Mouse (Mus musculus) kidney, embryonic 15.5 days (tissue): ENCODE results near the gene Nsfl1c. TPM values are rescaled to one million over a fixed set of nuclear protein-coding genes. Genes with fewer than 3 reads are reported as not detected.

Experiments used
- ATAC-seq: fragments of 200-750 bp; cut with Nextera tagmentation; replicated peaks from 2 replicates; pipeline ENCODE4 v1.8.0; 2017; ENCODE audit warnings: moderate TSS enrichment; ENCODE audit not compliant: low FRiP score
- H3K27ac ChIP-seq: fragments of 300-500 bp; sonication (generic); 2 replicates; pipeline ENCODE4 v1.5.1; 2015; ENCODE audit warnings: mild to moderate bottlenecking, inconsistent platforms
- H3K27me3 ChIP-seq: fragments of 300-500 bp; sonication (generic); 2 replicates; pipeline ENCODE4 v1.6.1; 2015; ENCODE audit warnings: inconsistent platforms
- H3K36me3 ChIP-seq: fragments of 300-500 bp; sonication (generic); 2 replicates; pipeline ENCODE4 v1.6.1; 2015; ENCODE audit warnings: inconsistent platforms
- H3K4me1 ChIP-seq: fragments of 300-500 bp; sonication (generic); 2 replicates; pipeline ENCODE4 v1.6.1; 2015; ENCODE audit warnings: inconsistent platforms
- H3K4me2 ChIP-seq: fragments of 300-500 bp; sonication (generic); 2 replicates; pipeline ENCODE4 v1.6.1; 2015; ENCODE audit warnings: moderate library complexity, mild to moderate bottlenecking, inconsistent platforms
- H3K4me3 ChIP-seq: fragments of 300-500 bp; sonication (generic); replicated peaks from 2 replicates; pipeline ENCODE4 v1.5.1; 2015; ENCODE audit warnings: mild to moderate bottlenecking, inconsistent platforms
- H3K9ac ChIP-seq: fragments of 300-500 bp; sonication (generic); 2 replicates; pipeline ENCODE4 v1.6.1; 2015; ENCODE audit warnings: mild to moderate bottlenecking, inconsistent platforms
- H3K9me3 ChIP-seq: fragments of 300-500 bp; sonication (generic); replicated peaks from 2 replicates; pipeline ENCODE4 v1.6.1; 2016; ENCODE audit warnings: inconsistent platforms
- WGBS: fragments of 180-500 bp; shearing (Covaris S2); methylation state at CpG from one replicate; pipeline ENCODE4 v1.1.7; 2015; ENCODE audit warnings: mixed read lengths; 5-methylcytosine and 5-hydroxymethylcytosine counted together
- polyA plus RNA-seq: library from polyadenylated mRNA; unstranded; fragments of >200 nt; fragmentation: Nextera tagmentation; extraction: Ambion mirVana; gene quantifications from 2 replicates; pipeline ENCODE4 v1.2.1, GENCODE M21; 2015

The Nsfl1c gene
- polyA plus RNA-seq, 1 experiment from 2014 or later: 248 TPM

DNA sequence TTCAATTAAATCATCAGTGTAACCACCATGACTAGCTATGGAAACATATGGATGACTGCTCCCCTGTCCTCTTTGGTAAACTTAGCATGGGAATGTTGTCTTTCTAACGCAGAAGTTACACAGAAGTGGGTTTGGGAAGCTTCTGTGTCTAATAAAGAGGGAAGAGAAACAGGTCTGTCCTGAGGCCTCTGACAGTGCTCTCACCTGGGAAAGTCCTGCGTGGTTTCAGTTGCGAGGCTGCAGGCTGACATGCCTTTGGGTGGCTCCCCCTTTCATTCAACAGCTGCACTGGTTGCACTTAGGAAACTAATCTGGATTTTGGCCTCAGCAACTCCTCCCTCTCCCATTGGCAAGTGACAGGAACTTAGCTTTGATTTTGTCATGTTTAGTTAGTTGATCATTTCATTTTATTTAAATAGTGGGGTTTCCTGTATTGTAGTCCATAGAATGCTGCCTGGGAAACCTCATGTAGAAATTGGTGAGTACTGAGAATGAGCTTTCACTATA lies 55.7 kb downstream of the Nsfl1c start:
- ATAC-seq: no peak
- no peak overlapping the region for H3K4me2 ChIP-seq
- no peaks in the 10 kb centered on the region for H3K9me3 ChIP-seq
- peaks cover 29% of the 10 kb centered on the region for H3K4me1 ChIP-seq
- WGBS: 89% methylated on average over 3 of the region's 3 CpGs
- H3K27me3 ChIP-seq: no peaks in the 10 kb centered on the region
- H3K36me3 ChIP-seq: peaks cover 94% of the 10 kb centered on the region
- no peak overlapping the region for H3K4me3 ChIP-seq
- H3K27ac ChIP-seq: no peak overlapping the region
- H3K9ac ChIP-seq: no peak overlapping the region

Other genes starting within 250 kb of the Nsfl1c start
- not detected in 2 replicates for gene 4921509C19Rik, start 18.0 kb upstream of the Nsfl1c start, polyA plus RNA-seq
- gene Fkbp1a, start 48.3 kb downstream of the Nsfl1c start, polyA plus RNA-seq: 707 and 718 TPM in 2 replicates
- gene Sdcbp2, start 78.4 kb downstream of the Nsfl1c start, polyA plus RNA-seq: 1.4 and 2.2 TPM in 2 replicates
- gene Snph, start 138.4 kb downstream of the Nsfl1c start, polyA plus RNA-seq: 0.59 and 0.95 TPM in 2 replicates
- not detected in 2 replicates for gene Rad21l, start 174.4 kb downstream of the Nsfl1c start, polyA plus RNA-seq
- gene Tmem74b, start 207.8 kb downstream of the Nsfl1c start, polyA plus RNA-seq: 0.95 and 1.5 TPM in 2 replicates